Mouse (Mus musculus) heart, embryonic 11.5 days (tissue): ENCODE results near the gene Zfp617. TPM values are rescaled to one million over a fixed set of nuclear protein-coding genes. Genes with fewer than 3 reads are reported as not detected.
"Not testable (repeated sequence)": the region's sequence is repeated elsewhere in the genome, so short reads cannot be mapped to it uniquely, and the experiment has no call there.

Experiments used
- ATAC-seq: fragments of 200-750 bp; cut with Nextera tagmentation; replicated peaks from 2 replicates; pipeline ENCODE4 v1.8.0; 2017; ENCODE audit warnings: moderate library complexity; ENCODE audit not compliant: insufficient number of reproducible peaks, low FRiP score, low TSS enrichment
- H3K27ac ChIP-seq: fragments of 300-500 bp; sonication (generic); 2 replicates; pipeline ENCODE4 v1.5.1; 2014; ENCODE audit warnings: mild to moderate bottlenecking, low read depth, low read length
- H3K27me3 ChIP-seq: fragments of 300-500 bp; sonication (generic); 2 replicates; pipeline ENCODE4 v1.6.1; 2014; ENCODE audit warnings: mild to moderate bottlenecking, low read length, mixed read lengths; ENCODE audit not compliant: control insufficient read depth, insufficient read depth
- H3K36me3 ChIP-seq: fragments of 300-500 bp; sonication (generic); 2 replicates; pipeline ENCODE4 v1.6.1; 2014; ENCODE audit warnings: mild to moderate bottlenecking, low read length, moderate library complexity, mixed read lengths; ENCODE audit not compliant: control insufficient read depth, insufficient read depth
- H3K4me1 ChIP-seq: fragments of 300-500 bp; sonication (generic); 2 replicates; pipeline ENCODE4 v1.6.1; 2014; ENCODE audit warnings: low read length; ENCODE audit not compliant: control insufficient read depth, insufficient read depth
- H3K4me2 ChIP-seq: fragments of 300-500 bp; sonication (generic); 2 replicates; pipeline ENCODE4 v1.6.1; 2014; ENCODE audit warnings: mild to moderate bottlenecking, moderate library complexity
- H3K4me3 ChIP-seq: fragments of 300-500 bp; sonication (generic); 2 replicates; pipeline ENCODE4 v1.5.1; 2014; ENCODE audit warnings: low read depth, low read length
- H3K9ac ChIP-seq: fragments of 300-500 bp; sonication (generic); 2 replicates; pipeline ENCODE4 v1.6.1; 2014; ENCODE audit warnings: mild to moderate bottlenecking, low read depth, low read length, moderate library complexity
- H3K9me3 ChIP-seq: fragments of 300-500 bp; sonication (generic); replicated peaks from 2 replicates; pipeline ENCODE4 v1.6.1; 2016; ENCODE audit warnings: low read length; ENCODE audit not compliant: control insufficient read depth
- WGBS: fragments of 180-500 bp; shearing (Covaris S2); extraction: QIAGEN DNeasy Blood & Tissue Kit; methylation state at CpG from one replicate; pipeline ENCODE4 v1.1.7; 2014; ENCODE audit not compliant: insufficient replicate concordance; 5-methylcytosine and 5-hydroxymethylcytosine counted together
- polyA plus RNA-seq: library from polyadenylated mRNA; unstranded; fragments of >200 nt; fragmentation: Nextera tagmentation; extraction: Ambion mirVana; gene quantifications from 2 replicates; pipeline ENCODE4 v1.2.1, GENCODE M21; 2014

Zfp617 gene
- polyA plus RNA-seq, 1 experiment from 2014 or later = 34.4 TPM

DNA sequence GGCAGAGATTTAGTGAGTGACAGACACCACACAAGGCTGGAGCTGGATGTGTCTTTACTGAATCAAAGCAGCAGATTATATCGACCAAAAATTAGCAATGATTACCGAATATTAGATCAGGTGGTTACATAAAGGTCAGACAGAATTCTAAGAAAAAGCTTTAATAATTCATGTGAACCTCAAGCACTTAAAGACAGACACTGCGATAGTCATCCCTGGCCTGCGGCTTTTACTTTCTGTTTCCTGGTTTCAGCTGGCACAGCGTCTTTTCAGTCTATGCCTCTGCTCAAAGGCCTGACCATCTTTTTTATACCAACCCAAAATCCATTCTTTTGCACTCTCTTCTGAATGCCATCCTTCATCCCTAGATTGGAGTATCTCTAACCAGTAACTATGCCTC is 40.2 kb downstream of the Zfp617 start:
- no peaks in the 10 kb centered on the region for H3K9me3 ChIP-seq
- H3K9ac ChIP-seq = no peak overlapping the region
- H3K4me3 ChIP-seq = no peak overlapping the region
- ATAC-seq = no peak
- H3K36me3 ChIP-seq = no peaks in the 10 kb centered on the region
- no peak overlapping the region for H3K27ac ChIP-seq
- 83% methylated on average over 5 of the region's 5 CpGs for WGBS
- 0 out of 2 replicates have a peak, but pooled peaks cover 8% of the 10 kb centered on the region for H3K4me1 ChIP-seq
- H3K27me3 ChIP-seq = no peaks in the 10 kb centered on the region; the same call in 1 of the 2 replicates
- no peak overlapping the region for H3K4me2 ChIP-seq

DNA sequence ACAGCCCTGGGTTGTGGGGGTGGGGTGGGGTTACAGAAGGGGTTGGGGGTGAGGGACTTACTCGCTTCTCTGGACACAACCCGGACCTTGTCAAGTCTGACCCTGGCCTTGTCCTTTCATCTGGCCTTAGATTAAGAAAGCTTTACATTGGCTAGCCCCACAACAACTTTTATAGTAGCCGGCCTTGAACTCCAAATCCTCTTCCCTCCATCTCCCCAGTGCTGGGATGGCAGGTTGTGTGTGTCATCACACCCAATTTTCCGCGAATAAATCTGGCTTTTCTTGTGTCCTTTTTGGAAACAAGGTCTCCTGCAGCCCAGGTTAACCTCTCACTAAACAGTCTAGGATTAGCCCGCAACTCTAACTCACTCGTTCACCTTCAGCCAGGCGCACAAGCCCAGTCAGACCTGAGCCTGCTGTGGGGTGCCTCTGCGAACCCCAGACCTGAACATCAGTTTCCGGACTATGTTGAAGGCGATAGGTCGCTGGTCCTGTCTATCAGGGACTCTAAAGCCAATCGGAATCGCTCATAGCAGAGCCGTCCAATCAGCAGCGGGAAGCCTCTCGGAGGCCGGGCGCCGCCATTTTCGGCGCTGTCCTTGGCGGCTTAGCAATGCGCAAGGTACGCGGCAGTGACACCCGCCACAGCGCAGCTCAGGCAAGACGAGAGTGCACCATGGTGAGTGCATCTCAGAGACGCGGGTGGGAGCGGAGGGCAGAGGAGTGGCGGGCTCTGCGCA is 42.2 kb downstream of the Zfp617 start, which contains the start of gene Zfp961:
Gene Zfp961, plus strand, starts transcription at position 557 of the 740 bp plus-strand sequence.
- Histone ChIP-seq H3K4me2 (peak within 1 kb of the TSS; percentile 79), H3K27me3 (no peaks in the 10 kb centered on the region; the same call in 1 of the 2 replicates), H3K4me3 (peak within 1 kb of the TSS; percentile 77), H3K9ac (peak within 1 kb of the TSS; percentile 89), H3K36me3 (no peaks in the 10 kb centered on the region; the same call in 1 of the 2 replicates), H3K27ac (peak within 1 kb of the TSS; percentile 85), H3K9me3 (no peaks in the 10 kb centered on the region), H3K4me1 (0 out of 2 replicates have a peak, but pooled peaks cover 8% of the 10 kb centered on the region)
- ATAC-seq = peak; percentile 100
- WGBS = 3% methylated on average over 34 of the region's 34 CpGs

DNA sequence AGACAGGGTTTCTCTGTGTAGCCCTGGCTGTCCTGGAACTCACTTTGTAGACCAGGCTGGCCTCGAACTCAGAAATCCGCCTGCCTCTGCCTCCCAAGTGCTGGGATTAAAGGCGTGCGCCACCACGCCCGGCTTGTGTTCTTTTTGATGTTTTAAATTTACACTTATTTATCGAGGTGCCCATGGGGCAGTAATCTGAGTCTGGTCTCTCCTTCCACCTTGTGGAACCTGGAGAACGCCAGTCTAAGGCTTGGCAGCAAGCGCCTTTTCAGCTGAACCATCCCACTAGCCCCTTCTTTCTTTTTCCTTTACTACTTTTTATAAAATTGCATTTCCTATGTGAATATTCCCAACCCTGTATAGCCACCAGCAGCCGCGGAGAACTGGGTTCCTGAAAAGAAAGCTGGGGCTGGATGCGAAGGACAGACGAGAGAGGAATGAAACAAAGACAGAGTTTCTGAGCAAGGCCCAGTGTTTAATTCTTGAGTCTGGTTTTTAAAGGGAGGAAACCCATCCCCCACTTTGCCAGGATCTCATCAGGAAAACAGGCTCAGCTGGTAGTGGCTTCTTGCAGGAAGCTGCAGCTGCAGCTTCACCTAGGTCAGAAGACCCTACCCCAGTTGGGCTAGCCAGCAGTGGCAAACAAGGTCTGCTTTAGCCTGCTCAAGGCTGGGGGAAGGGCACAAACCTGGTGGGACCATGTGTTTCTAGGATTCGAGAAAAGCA is 43.2 kb downstream of the Zfp617 start:
- H3K27ac ChIP-seq = peak overlapping the region; percentile 35; the same call in 1 of the 2 replicates
- no peaks in the 10 kb centered on the region; the same call in 1 of the 2 replicates for H3K27me3 ChIP-seq
- no peaks in the 10 kb centered on the region; the same call in 1 of the 2 replicates for H3K36me3 ChIP-seq
- ATAC-seq = no peak
- H3K9ac ChIP-seq = peak overlapping the region; percentile 89
- WGBS = 37% methylated on average over 13 of the region's 14 CpGs
- peak overlapping the region; percentile 77 for H3K4me3 ChIP-seq
- 0 out of 2 replicates have a peak, but pooled peaks cover 8% of the 10 kb centered on the region for H3K4me1 ChIP-seq
- no peaks in the 10 kb centered on the region for H3K9me3 ChIP-seq
- peak overlapping the region; percentile 79 for H3K4me2 ChIP-seq

DNA sequence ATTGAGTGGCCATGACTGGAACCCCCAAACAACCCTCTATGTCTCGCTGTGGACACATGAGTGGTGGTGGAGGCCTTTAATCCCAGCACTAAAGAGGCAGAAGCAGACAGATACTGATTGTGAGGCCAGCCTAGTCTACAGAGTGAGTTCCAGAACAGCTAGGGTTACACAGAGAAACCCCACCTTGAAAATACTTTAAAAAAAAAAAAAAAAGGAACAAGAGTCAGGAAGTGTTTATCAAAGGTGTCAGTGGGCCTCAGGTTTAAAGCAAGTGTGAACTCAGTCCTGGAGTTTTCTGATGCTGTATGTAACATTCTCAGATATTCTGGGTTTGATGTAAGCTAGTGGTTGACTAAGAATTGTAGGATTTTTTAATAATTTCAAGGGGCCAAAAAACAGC is 44.1 kb downstream of the Zfp617 start:
- no peak overlapping the region; the same call in 1 of the 2 replicates for H3K4me2 ChIP-seq
- no peak overlapping the region; the same call in 1 of the 2 replicates for H3K4me3 ChIP-seq
- H3K9ac ChIP-seq = no peak overlapping the region
- no peaks in the 10 kb centered on the region; the same call in 1 of the 2 replicates for H3K27me3 ChIP-seq
- no peak for ATAC-seq
- H3K27ac ChIP-seq = no peak overlapping the region
- 0 out of 2 replicates have a peak, but pooled peaks cover 8% of the 10 kb centered on the region for H3K4me1 ChIP-seq
- no peaks in the 10 kb centered on the region for H3K9me3 ChIP-seq
- WGBS = 82% methylated on average over 1 of the region's 1 CpGs
- H3K36me3 ChIP-seq = no peaks in the 10 kb centered on the region; the same call in 1 of the 2 replicates

DNA sequence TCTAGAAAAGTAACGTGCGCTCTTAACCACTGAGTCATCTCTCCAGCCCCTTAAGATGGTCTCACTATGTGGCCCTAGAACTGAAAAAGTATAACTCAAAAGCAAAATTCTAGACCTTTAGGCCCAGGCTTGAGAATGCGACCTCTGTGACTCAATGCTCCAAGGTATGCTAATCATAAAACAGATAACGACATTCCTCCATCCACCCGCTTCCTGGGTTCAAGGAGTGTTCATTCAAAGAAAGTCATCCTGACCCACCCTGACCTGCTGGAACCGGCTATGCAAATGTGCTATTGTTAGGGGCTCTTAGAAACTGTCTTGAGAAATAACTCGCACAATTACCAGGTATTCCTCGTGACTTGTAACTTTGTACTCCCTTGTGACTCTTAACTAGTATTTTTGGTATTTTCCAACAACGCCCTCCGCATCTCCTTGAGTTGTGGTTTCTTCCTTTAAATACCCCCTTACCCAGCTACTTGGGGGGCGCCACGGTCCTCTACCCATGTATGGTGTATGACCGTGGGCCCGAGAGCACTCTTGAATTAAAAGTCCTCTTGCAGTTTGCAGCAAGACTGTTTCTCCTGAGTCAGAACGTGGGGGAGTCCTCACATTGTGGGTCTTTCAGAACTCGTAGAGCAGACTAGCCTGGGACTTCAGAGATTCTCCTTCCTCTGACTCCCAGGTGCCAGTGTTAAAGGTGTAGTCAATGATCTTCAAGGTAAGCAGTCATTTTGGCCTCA is 44.7 kb downstream of the Zfp617 start:
- H3K36me3 ChIP-seq, H3K9me3 ChIP-seq, H3K4me1 ChIP-seq, H3K27ac ChIP-seq, ATAC-seq, H3K9ac ChIP-seq, H3K4me2 ChIP-seq, H3K4me3 ChIP-seq, H3K27me3 ChIP-seq: not testable (repeated sequence)
- 93% methylated on average over 16 of the region's 16 CpGs for WGBS

DNA sequence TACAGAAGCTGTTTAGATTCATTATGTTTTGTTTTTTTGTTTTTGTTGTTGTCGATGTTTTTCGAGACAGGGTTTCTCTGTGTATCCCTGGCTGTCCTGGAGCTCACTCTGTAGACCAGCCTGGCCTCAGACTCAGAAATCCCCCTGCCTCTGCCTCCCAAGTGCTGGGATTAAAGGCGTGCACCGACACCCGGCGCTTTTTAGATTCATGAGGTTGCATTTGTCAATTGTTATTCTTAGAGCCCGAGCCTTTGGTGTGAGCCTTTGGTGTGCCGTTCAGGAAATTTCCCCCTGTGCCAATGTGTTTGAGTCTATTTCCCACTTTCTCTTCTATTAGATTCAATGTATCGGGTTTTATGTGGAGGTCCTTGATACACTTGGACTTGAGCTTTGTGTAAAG is 46.2 kb downstream of the Zfp617 start:
- Histone ChIP-seq H3K4me2 (no peak overlapping the region), H3K9ac (no peak overlapping the region), H3K4me1 (0 out of 2 replicates have a peak, but pooled peaks cover 8% of the 10 kb centered on the region), H3K4me3 (no peak overlapping the region), H3K27me3 (no peaks in the 10 kb centered on the region), H3K27ac (no peak overlapping the region), H3K9me3 (no peaks in the 10 kb centered on the region), H3K36me3 (no peaks in the 10 kb centered on the region; the same call in 1 of the 2 replicates)
- ATAC-seq = no peak
- 94% methylated on average over 9 of the region's 9 CpGs for WGBS

DNA sequence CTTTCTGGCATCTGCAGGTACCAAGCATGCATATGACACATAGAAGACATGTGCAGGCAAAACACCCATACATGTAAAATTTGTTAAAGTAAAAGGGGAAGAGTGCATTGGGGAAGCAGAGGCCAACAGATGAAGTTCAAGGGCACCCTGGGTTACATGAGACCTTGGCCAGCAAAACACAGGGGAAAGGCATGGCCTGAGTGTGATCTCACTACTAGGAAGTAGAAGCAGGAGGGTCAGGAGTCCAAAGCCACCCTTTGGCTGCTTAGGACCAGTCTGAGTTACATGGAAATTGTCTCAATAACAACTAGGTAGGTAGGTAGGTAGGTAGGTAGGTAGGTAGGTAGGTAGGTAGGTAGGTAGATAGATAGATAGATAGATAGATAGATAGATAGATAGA is 52.0 kb downstream of the Zfp617 start:
- Histone ChIP-seq H3K36me3 (peaks cover 1% of the 10 kb centered on the region), H3K9ac (no peak overlapping the region), H3K27me3 (no peaks in the 10 kb centered on the region), H3K4me1 (no peaks in the 10 kb centered on the region), H3K4me2 (no peak overlapping the region), H3K9me3 (no peaks in the 10 kb centered on the region), H3K4me3 (no peak overlapping the region), H3K27ac (no peak overlapping the region)
- ATAC-seq = no peak

DNA sequence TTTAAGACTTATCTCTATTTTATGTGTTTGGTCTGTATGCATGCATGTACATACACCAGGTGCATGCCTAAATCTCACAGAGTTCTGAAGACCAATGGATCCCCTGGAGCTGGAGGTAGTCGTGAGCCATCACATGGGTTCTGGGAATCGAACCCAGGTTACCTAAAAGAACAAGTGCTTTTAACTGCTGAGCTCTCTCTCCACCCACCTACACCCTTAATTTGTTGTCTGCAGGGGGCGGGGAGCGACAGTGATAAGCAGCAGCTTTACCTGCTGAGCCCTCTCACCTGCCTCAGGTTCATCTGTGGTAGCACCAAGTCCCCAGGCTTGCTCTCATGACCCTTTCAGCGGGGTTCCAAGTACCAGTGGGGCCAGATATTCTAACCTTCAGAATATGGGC is 53.4 kb downstream of the Zfp617 start:
- WGBS = 89% methylated on average over 5 of the region's 5 CpGs
- no peak for ATAC-seq
- H3K36me3 ChIP-seq = peaks cover 9% of the 10 kb centered on the region
- H3K9me3 ChIP-seq = no peaks in the 10 kb centered on the region
- H3K4me2 ChIP-seq = no peak overlapping the region
- H3K27ac ChIP-seq = no peak overlapping the region
- no peaks in the 10 kb centered on the region for H3K27me3 ChIP-seq
- H3K4me3 ChIP-seq = no peak overlapping the region
- no peaks in the 10 kb centered on the region for H3K4me1 ChIP-seq
- H3K9ac ChIP-seq = no peak overlapping the region
